Mouse (Mus musculus) layer of hippocampus, adult 8-10 months (tissue): ENCODE measurements around the gene Dyrk1b. TPM values are rescaled to one million over a fixed set of nuclear protein-coding genes. Genes with fewer than 3 reads are reported as not detected.
"Not testable (repeated sequence)": the region's sequence is repeated elsewhere in the genome, so short reads cannot be mapped to it uniquely, and the experiment has no call there.

Source experiments
- DNase-seq, 2 experiments: peaks; one replicate each; pipeline ENCODE4 v3.0.0; 2022; ENCODE audit warnings: low spot score in 2 of 2
- total RNA-seq, 4 experiments: library from RNA; stranded (reverse); gene quantifications; 2 replicates each; pipeline ENCODE4 v1.2.4; 2022

Gene Dyrk1b
- total RNA-seq: 10 to 100 TPM; 39.6 to 52.5 (median 46.4) TPM

DNA sequence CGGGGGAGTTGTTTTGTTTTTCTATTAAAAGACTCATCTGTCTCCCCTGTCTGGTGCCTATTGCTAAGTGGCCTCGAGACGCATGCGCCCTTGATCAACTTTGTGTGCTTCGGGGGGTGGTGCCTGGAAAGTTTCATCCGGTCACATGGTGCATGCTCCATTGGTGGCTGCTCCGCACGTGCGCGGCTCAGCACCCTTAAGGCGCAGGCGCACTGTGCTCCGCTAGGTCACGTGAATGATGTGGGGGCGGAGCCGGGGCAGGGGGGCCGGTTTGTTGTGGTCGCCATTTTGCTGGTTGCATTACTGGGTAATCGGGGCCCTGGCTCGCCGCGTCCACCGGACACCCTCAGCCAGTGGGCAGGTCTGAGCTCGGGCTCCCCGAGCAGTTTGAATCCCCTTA lies at the start of gene Dyrk1b:
TSS of gene Dyrk1b (plus strand) at position 242 of the 400 bp plus-strand sequence.
- peak; percentile 98 for DNase-seq

DNA sequence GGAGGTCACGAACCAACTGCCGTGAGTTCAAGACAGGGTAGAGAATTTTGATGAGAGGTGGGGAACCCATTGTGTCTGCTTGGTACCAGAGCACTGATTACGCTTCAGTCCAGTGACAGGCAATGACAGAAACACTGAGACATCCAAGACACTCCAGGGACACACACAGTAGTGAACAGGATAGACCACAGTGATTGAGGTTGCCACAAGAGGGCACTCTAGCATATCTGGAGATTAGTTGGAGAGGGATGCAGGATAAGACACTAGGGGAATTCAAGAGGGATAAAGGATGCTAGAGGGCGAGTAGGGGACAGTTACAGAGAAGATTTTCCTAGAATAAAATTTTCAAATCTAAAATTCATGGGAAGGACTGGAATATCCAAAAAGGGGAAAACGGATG lies 41.7 kb upstream of the Dyrk1b start:
- no peak for DNase-seq

DNA sequence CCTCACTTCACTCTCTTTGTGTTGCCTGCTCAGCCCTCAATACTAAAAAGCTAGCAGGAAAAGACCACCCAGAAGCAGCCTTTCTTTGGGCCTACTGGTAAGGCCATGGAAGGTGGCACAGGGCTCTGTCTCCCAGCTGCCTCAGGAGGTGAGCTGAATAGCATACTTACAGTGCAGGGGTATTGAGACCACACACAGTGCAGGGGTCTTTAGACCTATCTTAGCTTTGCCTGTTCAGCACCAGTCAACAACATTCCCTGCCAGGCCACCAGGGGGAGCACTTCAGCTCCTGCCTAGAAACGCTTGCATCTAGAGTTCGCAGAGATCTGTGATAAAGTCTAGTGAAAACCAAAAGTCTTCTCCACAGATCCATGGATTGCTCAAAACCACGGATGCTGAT lies 31.0 kb upstream of the Dyrk1b start:
- DNase-seq: peak in 1 of 2 experiments; percentile 53

DNA sequence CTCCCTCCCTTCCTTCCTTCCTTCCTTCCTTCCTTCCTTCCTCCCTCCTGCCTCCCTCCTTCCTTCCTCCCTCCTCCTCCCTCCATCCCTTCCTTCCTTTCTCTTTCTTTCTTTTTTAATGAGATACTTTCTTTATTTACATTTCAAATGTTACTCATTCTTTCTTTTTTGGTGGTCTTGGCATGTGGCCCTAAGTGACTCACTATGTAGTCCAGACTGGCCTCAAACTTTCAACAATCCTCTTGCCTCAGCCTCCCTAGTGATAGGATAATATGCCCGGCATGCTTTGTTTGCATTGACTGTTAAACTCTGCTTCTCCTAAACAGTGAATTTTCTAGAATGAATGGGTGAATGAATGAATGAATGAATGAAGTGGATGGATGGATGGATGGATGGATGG lies 29.4 kb upstream of the Dyrk1b start:
- DNase-seq: no peak

DNA sequence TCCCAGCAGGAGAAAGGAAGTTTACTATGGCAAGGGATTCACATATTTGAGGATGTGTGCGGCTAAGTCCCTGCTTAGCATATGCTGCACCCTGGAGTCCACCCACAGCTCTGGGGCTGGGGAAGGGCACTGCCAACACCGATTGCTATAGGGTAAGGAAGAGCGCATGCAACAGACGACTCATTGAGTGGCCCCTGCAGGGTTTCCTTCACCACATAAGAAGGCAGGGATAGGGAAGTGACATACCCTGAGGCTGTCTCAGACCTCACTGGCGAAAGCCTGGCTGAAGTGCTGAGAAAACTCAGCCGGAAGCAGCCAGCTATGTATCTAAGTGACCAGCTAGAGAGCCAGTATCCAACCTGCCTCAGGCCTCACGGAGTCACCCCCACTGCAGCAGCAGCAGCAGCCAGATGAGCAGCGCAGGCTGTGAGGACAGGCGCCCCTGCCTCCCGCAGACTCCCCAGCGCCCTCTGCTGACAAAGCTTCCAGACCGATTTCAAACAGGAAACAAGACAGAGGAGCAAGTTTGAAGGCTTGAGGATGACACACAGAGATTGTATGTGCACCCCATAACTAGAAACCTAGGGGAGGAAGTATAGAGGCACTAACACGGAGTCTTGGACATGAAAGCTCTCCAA lies 27.6 kb upstream of the Dyrk1b start:
- peak in 1 of 2 experiments; percentile 17 for DNase-seq

DNA sequence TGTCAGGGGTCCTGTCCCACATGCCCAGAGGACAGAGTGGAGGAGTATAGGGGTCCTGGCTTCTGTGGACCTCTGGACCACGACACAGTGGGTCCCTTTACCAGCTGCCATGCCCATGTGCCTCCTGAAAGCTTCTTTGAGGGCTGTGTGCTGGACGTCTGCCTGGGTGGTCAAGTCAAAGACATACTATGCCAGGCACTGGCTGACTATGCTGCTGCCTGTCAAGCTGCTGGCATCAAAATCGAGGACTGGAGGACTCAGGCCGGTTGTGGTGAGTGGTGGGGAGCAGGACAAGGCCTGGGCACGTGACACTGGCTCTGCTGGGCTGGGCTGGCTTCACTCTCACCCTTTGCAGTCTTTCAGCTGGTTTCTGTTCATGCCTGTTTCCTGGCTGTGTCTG lies 25.7 kb upstream of the Dyrk1b start:
- DNase-seq: not testable (repeated sequence)

DNA sequence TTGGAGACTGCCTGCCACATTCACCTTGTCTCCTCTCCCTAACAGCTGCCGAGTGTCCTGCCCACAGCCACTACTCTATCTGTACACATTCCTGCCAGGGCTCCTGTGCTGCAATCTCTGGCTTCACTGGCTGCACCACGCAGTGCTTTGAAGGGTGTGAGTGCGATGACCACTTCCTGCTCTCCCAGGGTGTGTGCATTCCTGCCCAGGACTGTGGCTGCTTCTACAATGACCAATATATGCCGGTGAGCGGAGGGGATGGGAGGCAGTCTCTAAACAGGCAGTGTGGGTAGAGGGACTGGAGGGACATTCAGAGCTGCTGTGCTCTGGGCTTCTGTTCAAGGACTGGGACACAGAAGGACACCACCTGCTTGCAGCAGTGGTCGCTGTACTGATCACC lies 20.0 kb upstream of the Dyrk1b start:
- no peak for DNase-seq

DNA sequence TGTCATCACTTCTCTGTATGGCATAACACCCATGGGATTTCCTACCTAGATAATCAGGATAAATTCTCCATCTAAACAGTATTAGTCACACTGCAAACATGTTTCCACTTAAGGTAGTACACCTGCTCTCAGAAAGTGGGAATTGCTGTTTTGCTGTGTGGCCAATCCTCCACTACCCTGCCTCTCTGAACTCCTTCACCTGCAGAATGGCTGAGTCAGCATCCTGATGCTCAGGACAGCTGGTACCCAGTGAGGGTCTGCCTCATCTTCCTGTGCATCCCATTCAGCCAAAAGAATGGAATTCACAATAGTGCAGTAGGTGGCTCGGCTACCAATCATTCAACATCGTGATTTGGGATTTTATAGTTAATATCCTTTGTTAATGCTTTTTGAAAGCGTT lies 19.4 kb upstream of the Dyrk1b start:
- DNase-seq: no peak

DNA sequence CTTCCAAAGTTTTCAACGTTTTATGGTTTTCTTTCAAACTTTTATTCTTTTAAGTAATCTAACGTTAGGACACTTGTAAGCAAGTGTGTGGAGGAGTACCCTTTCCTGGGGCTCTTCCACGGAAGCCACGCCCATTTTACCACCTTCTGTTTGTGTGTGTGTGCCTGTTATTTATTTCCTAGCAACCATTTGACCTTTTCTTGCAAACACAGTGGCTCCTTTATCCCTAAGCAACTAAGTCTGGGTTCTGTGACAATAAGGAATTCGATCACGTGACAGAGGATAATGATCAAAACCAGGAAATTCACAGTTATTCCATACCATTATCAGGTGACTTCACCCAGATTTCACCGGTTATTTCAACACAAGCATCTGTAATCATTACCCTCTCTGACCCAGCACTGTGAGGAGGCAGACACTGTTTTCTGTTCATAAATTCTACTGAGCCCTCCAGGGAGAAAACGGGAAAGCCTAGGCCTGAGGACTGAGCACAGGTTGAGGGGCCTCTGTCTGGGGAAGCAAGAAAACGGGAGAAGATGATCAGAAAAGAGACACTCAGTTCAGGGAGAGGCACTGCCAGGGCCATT lies 18.0 kb upstream of the Dyrk1b start:
- DNase-seq: no peak

DNA sequence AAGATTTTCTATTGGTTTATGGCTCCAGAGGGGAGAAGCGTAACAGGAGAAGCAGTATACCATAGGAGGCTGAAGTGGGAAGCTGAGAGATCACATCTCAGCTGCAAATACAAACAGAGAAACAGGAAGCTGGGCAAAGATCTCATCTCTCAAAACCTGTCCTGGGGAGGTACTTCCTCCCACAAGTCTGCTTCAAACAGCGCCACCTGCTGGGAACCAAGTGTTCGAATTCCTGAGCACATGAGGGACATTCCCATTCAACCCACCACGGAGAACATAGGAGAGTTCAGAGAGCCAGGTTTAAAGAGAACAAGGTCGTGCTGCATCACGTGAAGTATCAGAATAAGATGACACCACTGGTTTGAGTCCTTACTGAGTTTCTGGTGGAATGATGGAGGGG lies 13.9 kb upstream of the Dyrk1b start:
- no peak for DNase-seq

DNA sequence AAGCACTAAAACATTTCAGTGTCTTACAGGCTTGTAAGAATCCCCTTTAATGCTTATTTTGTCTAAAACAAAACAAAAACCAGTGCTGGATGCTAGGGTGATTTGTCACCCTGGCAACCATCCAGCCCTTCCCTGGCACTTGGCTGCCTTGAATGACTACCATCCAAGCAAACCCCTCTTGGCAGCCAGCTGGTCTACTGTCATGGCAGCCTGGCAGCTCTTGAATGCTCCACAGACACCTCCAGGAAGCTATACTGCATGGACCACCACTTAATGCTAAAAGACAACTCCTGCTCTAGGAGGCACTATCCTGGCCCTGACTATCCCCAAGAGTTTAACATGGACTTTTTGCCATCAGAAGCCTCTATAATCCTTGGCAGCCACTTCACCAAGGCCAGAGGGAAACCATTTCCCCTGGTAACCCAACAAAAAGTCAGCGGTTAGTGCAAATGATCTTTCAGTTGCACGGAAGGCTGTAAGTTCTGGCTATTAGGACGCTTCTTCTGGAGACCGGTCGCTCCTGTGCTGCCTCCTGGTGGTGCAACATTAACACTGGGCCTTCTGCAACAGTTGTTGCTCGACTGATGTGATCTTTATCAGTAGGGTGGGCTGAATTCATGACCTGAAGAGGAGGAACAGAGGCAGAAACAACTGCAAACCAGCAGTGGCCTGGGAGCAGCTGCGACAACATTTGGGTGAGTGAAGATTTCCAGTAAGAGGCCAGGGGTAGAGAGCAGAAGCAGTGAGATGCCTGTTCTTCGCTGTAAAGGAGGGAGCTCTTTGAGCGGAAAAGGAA lies 10.8 kb upstream of the Dyrk1b start:
- peak; percentile 50 to 56 for DNase-seq

DNA sequence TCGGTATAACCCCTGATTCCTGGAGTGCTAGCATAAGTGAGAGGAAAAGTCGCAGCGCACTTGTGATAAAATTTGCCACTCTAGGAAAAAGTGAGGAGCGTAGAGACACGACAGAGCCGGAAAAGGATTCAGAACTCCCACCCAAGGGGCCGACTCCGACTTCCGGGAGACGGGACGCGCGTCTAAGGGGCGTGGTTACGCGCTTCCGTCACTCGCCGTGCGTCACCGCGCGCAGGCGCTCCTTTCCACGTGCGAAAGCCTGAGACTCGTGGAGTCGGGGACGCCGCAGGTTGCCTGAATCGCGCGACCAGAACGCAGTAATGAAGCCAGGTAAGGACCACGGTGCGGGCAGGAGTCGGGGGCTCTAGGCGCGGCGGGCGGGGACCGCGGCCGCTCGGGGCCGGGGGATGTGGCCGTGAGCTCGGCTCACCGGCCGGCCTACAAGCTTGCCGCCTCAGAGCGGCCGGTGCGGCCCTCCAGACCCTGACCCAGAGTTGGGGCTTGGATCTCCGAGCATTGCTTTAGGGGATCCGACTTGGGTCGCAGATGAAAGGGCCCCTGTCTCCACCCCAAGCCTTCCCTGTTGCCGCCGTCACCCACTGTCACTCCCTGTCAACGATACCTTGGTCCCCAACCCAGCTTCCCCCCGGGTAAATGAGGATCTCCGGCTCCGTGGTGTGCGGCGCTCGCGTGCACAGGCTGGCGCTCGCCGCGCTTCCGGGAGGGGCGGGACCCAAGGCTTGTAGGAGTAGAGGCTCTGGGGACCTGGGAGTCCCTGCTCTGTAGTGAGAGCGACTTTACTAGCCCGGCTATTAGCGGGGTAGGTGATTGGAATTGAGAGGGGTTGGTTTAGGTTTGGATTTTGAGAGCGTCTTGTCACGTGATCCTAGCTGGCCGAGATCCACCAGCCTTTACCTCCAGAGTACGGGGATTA lies 9.5 kb upstream of the Dyrk1b start, which contains the start of gene Fbl:
TSS of gene Fbl (plus strand) at position 222 of the 934 bp plus-strand sequence.
- DNase-seq: peak; percentile 86 to 90

DNA sequence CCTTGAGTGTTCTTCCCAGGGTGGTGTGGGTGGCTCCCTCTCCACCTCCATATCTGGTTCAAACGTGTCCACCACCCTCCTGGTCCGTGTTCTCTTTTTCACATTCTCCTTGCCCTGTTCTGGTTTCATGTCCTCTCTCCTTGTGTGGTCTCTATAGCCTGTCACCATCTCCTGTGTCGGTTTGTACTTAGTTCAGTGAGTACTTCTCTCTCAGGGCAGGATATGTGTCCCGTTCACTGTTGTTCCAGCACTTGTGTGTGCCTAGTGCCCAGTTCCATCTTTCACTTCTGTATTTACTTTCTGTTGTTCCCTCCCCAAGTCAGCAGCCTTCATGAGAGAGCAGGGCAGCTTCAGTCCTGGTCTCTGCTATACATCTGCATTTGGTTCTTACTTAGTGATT lies 3.9 kb upstream of the Dyrk1b start:
- DNase-seq: no peak

DNA sequence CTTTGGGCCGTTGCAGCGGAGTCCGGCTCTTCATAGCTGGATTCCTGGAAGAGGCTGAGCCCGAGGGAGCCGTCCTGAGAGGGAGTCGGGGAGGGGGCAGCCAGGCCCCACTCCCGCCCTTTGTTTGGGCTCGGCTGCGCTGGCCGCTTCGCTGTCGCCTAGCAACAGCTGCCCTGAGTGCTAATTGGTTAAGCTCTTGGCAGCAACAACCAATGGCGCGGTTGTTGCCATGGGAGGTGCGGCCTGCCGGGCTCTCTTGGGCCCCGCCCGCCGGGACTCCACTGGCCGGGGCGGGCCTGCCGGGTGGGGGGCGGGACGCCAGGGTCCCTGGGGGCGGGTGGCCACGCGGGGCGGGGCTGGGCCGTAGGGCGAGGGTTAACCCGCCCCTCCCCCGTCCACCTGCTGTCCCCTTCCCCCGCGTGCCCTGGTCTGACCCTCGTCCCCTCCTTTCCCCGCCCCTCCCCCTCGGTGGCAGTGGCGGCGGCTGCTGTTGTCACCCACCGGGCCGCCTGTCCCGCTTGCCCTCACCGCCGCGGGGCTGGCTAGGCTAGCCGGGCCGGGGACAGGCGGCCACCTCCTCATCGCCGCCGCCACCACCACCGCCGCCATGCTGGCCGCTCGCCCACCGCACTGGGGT lies 590 bp downstream of the Dyrk1b start:
- peak; percentile 93 to 94 for DNase-seq

DNA sequence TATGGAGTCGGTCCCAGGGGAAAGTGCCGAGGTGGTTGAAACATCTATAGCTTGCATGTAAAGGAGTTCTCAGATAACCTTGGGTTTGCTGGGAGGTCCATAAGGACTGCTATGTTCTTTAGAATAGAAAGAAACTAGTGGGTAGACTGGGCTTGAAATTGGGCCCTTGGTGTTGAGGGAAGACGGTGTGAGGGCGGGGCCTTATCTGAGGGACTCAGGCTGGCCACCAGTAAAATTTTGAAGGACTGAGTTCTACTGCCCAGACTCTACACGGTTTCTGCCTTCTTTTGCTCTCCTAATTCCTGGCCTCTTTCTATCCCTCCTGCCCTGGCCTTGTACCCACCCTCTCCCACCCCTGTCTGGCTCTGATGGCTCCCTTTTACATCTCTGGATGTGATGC lies 1.6 kb downstream of the Dyrk1b start:
- DNase-seq: no peak

DNA sequence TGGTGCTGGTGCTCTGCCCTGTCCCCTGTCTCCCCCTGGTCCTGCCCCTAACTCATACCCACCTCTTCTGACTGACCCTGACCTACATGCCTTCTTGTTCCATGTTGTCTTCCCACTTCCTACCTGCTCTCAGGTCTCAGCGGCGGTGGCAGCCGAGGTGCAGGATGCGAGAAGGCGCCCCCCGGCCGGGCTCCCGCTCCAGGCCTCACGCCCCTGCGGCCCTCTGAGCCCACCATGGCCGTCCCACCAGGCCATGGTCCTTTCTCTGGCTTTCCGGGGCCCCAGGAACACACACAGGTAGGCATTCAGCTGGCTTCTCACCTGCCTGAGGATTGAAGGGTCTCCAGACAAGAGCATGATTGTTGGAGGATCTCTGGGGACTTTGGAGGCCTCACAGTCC lies 2.1 kb downstream of the Dyrk1b start:
- DNase-seq: no peak

DNA sequence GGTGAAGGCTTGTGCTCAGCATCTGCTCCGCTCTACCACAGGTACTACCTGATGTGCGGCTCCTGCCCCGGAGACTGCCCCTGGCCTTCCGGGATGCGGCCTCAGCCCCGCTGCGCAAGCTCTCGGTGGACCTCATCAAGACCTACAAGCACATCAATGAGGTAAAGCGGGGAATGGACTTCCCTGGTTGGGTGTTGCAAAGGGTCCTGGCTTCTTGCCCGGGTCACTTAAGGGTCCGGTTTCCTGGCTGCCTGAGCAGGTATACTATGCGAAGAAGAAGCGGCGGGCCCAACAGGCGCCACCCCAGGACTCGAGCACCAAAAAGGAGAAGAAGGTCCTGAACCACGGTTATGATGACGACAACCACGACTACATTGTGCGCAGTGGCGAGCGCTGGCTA lies 3.1 kb downstream of the Dyrk1b start:
- DNase-seq: no peak

DNA sequence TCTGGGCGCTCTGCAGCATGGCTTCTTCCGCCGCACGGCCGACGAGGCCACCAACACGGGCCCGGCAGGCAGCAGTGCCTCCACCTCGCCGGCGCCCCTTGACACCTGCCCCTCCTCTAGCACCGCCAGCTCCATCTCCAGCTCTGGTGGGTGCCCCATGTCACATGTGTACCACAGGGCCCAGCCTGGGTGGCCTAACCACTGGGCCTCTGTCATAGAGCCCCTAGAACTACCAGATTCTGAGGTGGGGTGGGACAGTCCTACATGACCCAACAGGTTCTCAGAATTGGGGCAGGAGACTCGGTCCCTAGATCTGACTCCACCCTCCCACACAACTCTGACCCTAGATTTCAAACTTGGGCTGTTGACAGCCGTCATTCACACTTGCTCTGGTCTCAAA lies 6.6 kb downstream of the Dyrk1b start:
- DNase-seq: no peak

DNA sequence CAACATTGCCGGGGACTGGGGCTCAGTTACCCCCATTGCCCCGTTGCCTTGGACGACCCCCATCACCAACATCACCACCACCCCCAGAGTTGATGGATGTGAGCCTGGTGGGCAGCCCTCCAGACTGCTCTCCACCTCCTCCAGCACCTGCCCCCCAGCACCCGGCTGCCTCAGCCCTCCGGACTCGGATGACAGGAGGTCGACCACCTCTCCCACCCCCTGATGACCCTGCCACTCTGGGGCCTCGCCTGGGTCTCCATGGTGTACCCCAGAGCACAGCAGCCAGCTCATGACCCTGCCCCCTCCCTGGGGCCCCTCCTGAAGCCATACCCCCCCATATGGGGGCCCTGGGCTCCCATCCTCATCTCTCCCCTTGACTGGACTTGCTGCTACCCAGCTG lies 7.4 kb downstream of the Dyrk1b start:
- no peak for DNase-seq

DNA sequence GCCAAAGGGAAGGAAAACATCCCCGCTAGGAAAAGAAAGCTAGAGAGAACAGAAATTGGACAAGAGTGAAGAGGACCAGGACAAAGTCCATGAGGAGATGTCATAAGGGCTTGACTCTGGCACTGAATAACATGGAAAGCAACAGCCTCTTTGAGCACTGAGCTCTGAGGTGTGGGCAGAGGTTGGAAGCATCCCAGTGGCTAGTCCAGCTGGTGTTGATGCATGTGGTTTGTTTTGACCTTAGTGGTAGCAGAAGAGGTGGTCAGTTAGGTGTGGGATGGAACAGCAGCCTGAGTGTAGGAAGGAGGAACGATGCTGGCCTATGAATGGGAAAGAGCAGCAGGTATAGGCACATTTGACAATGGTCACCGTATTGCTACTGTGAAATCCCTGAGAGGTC lies 12.2 kb downstream of the Dyrk1b start:
- no peak for DNase-seq

DNA sequence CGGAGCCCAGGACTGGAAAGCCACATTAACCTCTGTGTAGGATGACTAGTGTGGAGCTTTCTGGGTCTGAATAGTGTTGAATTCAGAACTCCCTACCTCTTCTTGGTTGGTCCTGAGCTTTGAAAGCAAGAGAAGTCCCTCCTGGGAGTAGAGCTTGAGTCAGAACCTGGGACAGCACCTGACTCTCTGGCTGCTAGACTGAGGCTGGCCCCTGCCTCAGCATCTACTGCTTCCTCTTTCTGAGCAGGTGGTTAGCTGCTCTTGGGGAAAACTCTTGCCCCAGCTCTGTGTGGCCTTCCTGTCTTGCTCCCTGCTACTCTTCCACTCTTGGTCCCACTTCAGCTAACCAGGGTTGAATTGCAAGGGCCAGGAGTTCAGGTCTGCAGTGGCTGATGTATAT lies 12.6 kb downstream of the Dyrk1b start:
- no peak for DNase-seq
